Mouse (Mus musculus): ENCODE measurements around the gene Timp2. TPM values are rescaled to one million over a fixed set of nuclear protein-coding genes. Genes with fewer than 3 reads are reported as not detected.
A peak's percentile ranks its signal among the peaks of the same experiment; 100 is the strongest.

Gene Timp2
- polyA plus RNA-seq, 1 experiment, result 83.3 TPM

GRCm38 (mm10) chr11:118368330-118368729, 12.8 kb upstream of the Timp2 start:
- Histone ChIP-seq H3K4me3 (ENCODE audit: insufficient read depth, low read depth, low read length) (no peak overlapping the region), H3K36me3 (ENCODE audit: control insufficient read depth, insufficient read depth, low read length) (no peaks in the 10 kb centered on the region), H3K4me1 (ENCODE audit: control insufficient read depth, insufficient read depth, low read length) (no peaks in the 10 kb centered on the region), H3K27ac (ENCODE audit: insufficient read depth, low read depth, low read length) (no peak overlapping the region), H3K27me3 (replicated peaks; ENCODE audit: control insufficient read depth, insufficient read depth, low read length) (no peaks in the 10 kb centered on the region)
- TF ChIP-seq POLR2A (IDR thresholded peaks at IDR 0.05; ENCODE audit: low read depth, low read length) (no peak), CTCF (conservative IDR thresholded peaks at IDR 0.05; ENCODE audit: insufficient read depth, insufficient read length, low read depth, low read length) (0 out of 2 replicates have a peak, but pooled peaks have one; percentile 16)
- no peak for DNase-seq
- WGBS, result 63% methylated on average over 3 of the region's 3 CpGs

GRCm38 (mm10) chr11:118366559-118366958, 11.0 kb upstream of the Timp2 start:
- no peaks in the 10 kb centered on the region for H3K36me3 ChIP-seq (ENCODE audit: control insufficient read depth, insufficient read depth, low read length)
- no peak overlapping the region for H3K27ac ChIP-seq (ENCODE audit: insufficient read depth, low read depth, low read length)
- H3K4me1 ChIP-seq (ENCODE audit: control insufficient read depth, insufficient read depth, low read length), result no peaks in the 10 kb centered on the region
- 89% methylated on average over 8 of the region's 8 CpGs for WGBS
- no peak for DNase-seq
- no peak for TF ChIP-seq CTCF (conservative IDR thresholded peaks at IDR 0.05; ENCODE audit: insufficient read depth, insufficient read length, low read depth, low read length)
- no peak for TF ChIP-seq POLR2A (IDR thresholded peaks at IDR 0.05; ENCODE audit: low read depth, low read length)
- no peaks in the 10 kb centered on the region for H3K27me3 ChIP-seq (replicated peaks; ENCODE audit: control insufficient read depth, insufficient read depth, low read length)
- no peak overlapping the region for H3K4me3 ChIP-seq (ENCODE audit: insufficient read depth, low read depth, low read length)

GRCm38 (mm10) chr11:118366108-118366507, 10.6 kb upstream of the Timp2 start:
- TF ChIP-seq CTCF (conservative IDR thresholded peaks at IDR 0.05; ENCODE audit: insufficient read depth, insufficient read length, low read depth, low read length) (no peak), POLR2A (IDR thresholded peaks at IDR 0.05; ENCODE audit: low read depth, low read length) (no peak)
- Histone ChIP-seq H3K4me3 (ENCODE audit: insufficient read depth, low read depth, low read length) (no peak overlapping the region), H3K4me1 (ENCODE audit: control insufficient read depth, insufficient read depth, low read length) (no peaks in the 10 kb centered on the region), H3K27ac (ENCODE audit: insufficient read depth, low read depth, low read length) (no peak overlapping the region), H3K27me3 (replicated peaks; ENCODE audit: control insufficient read depth, insufficient read depth, low read length) (no peaks in the 10 kb centered on the region), H3K36me3 (ENCODE audit: control insufficient read depth, insufficient read depth, low read length) (no peaks in the 10 kb centered on the region)
- WGBS, result 82% methylated on average over 3 of the region's 3 CpGs
- DNase-seq, result no peak

GRCm38 (mm10) chr11:118365171-118365570, 9.6 kb upstream of the Timp2 start:
- no peak for DNase-seq
- H3K27ac ChIP-seq (ENCODE audit: insufficient read depth, low read depth, low read length), result no peak overlapping the region
- WGBS, result 63% methylated on average over 7 of the region's 7 CpGs
- TF ChIP-seq CTCF (conservative IDR thresholded peaks at IDR 0.05; ENCODE audit: insufficient read depth, insufficient read length, low read depth, low read length) (no peak), POLR2A (IDR thresholded peaks at IDR 0.05; ENCODE audit: low read depth, low read length) (no peak)
- H3K4me1 ChIP-seq (ENCODE audit: control insufficient read depth, insufficient read depth, low read length), result no peaks in the 10 kb centered on the region
- H3K36me3 ChIP-seq (ENCODE audit: control insufficient read depth, insufficient read depth, low read length), result no peaks in the 10 kb centered on the region
- H3K4me3 ChIP-seq (ENCODE audit: insufficient read depth, low read depth, low read length), result no peak overlapping the region
- H3K27me3 ChIP-seq (replicated peaks; ENCODE audit: control insufficient read depth, insufficient read depth, low read length), result no peaks in the 10 kb centered on the region

GRCm38 (mm10) chr11:118364021-118364420, 8.5 kb upstream of the Timp2 start:
- no peak overlapping the region for H3K4me3 ChIP-seq (ENCODE audit: insufficient read depth, low read depth, low read length)
- no peak overlapping the region for H3K27ac ChIP-seq (ENCODE audit: insufficient read depth, low read depth, low read length)
- no peak for TF ChIP-seq POLR2A (IDR thresholded peaks at IDR 0.05; ENCODE audit: low read depth, low read length)
- no peak for TF ChIP-seq CTCF (conservative IDR thresholded peaks at IDR 0.05; ENCODE audit: insufficient read depth, insufficient read length, low read depth, low read length)
- no peaks in the 10 kb centered on the region for H3K4me1 ChIP-seq (ENCODE audit: control insufficient read depth, insufficient read depth, low read length)
- DNase-seq, result no peak
- WGBS, result 84% methylated on average over 4 of the region's 4 CpGs
- no peaks in the 10 kb centered on the region for H3K27me3 ChIP-seq (replicated peaks; ENCODE audit: control insufficient read depth, insufficient read depth, low read length)
- no peaks in the 10 kb centered on the region for H3K36me3 ChIP-seq (ENCODE audit: control insufficient read depth, insufficient read depth, low read length)

GRCm38 (mm10) chr11:118362971-118363518, 7.5 kb upstream of the Timp2 start:
- DNase-seq, result peak; percentile 60
- no peaks in the 10 kb centered on the region for H3K36me3 ChIP-seq (ENCODE audit: control insufficient read depth, insufficient read depth, low read length)
- 0 out of 2 replicates have a peak overlapping the region, but pooled peaks have one; percentile 4 for H3K4me3 ChIP-seq (ENCODE audit: insufficient read depth, low read depth, low read length)
- no peaks in the 10 kb centered on the region for H3K4me1 ChIP-seq (ENCODE audit: control insufficient read depth, insufficient read depth, low read length)
- 8% methylated on average over 8 of the region's 8 CpGs for WGBS
- TF ChIP-seq CTCF (conservative IDR thresholded peaks at IDR 0.05; ENCODE audit: insufficient read depth, insufficient read length, low read depth, low read length) (no peak), POLR2A (IDR thresholded peaks at IDR 0.05; ENCODE audit: low read depth, low read length) (no peak)
- no peaks in the 10 kb centered on the region for H3K27me3 ChIP-seq (replicated peaks; ENCODE audit: control insufficient read depth, insufficient read depth, low read length)
- H3K27ac ChIP-seq (ENCODE audit: insufficient read depth, low read depth, low read length), result peak overlapping the region; percentile 76

- 45% methylated on average over 1 of the region's 1 CpGs for WGBS
- Histone ChIP-seq H3K4me1 (ENCODE audit: control insufficient read depth, insufficient read depth, low read length) (no peaks in the 10 kb centered on the region), H3K27ac (ENCODE audit: insufficient read depth, low read depth, low read length) (no peak overlapping the region), H3K36me3 (ENCODE audit: control insufficient read depth, insufficient read depth, low read length) (no peaks in the 10 kb centered on the region), H3K27me3 (replicated peaks; ENCODE audit: control insufficient read depth, insufficient read depth, low read length) (no peaks in the 10 kb centered on the region), H3K4me3 (ENCODE audit: insufficient read depth, low read depth, low read length) (no peak overlapping the region)
- DNase-seq, result no peak
- no peak for TF ChIP-seq CTCF (conservative IDR thresholded peaks at IDR 0.05; ENCODE audit: insufficient read depth, insufficient read length, low read depth, low read length)
- TF ChIP-seq POLR2A (IDR thresholded peaks at IDR 0.05; ENCODE audit: low read depth, low read length), result no peak
These were observed 7.0 kb upstream of the Timp2 start for GRCm38 (mm10) chr11:118362501-118362900.
